Mouse (Mus musculus) embryonic facial prominence, embryonic 10.5 days (tissue): ENCODE results near the gene Dnah9. TPM values are rescaled to one million over a fixed set of nuclear protein-coding genes. Genes with fewer than 3 reads are reported as not detected.
A peak's percentile ranks its signal among the peaks of the same experiment; 100 is the strongest.

Experiments used
- DNase-seq: peaks from one replicate; pipeline ENCODE4 v3.0.0-alpha.2; 2017; ENCODE audit warnings: low spot score
- H3K27ac ChIP-seq: fragments of 300-500 bp; sonication (generic); replicated peaks from 2 replicates; pipeline ENCODE4 v1.5.1; 2016; ENCODE audit warnings: mild to moderate bottlenecking
- H3K27me3 ChIP-seq: fragments of 300-500 bp; sonication (generic); replicated peaks from 2 replicates; pipeline ENCODE4 v1.6.1; 2016; ENCODE audit warnings: low read depth, mild to moderate bottlenecking; ENCODE audit not compliant: poor library complexity, severe bottlenecking
- H3K36me3 ChIP-seq: fragments of 300-500 bp; sonication (generic); replicated peaks from 2 replicates; pipeline ENCODE4 v1.6.1; 2016; ENCODE audit warnings: mild to moderate bottlenecking, moderate library complexity
- H3K4me1 ChIP-seq: fragments of 300-500 bp; sonication (generic); 2 replicates; pipeline ENCODE4 v1.6.1; 2016
- H3K4me3 ChIP-seq: fragments of 300-500 bp; sonication (generic); 2 replicates; pipeline ENCODE4 v1.5.1; 2016; ENCODE audit warnings: mild to moderate bottlenecking, moderate library complexity
- H3K9me3 ChIP-seq: fragments of 300-500 bp; sonication (generic); 2 replicates; pipeline ENCODE4 v1.6.1; 2016; ENCODE audit warnings: mild to moderate bottlenecking
- WGBS: fragments of 180-500 bp; shearing (Covaris S2); methylation state at CpG from one replicate; pipeline ENCODE4 v1.1.7; 2016; 5-methylcytosine and 5-hydroxymethylcytosine counted together
- polyA plus RNA-seq: library from polyadenylated mRNA; unstranded; fragments of >200 nt; fragmentation: Nextera tagmentation; extraction: Ambion mirVana; gene quantifications from 2 replicates; pipeline ENCODE4 v1.2.1, GENCODE M21; 2016

Gene Dnah9
- polyA plus RNA-seq, 1 experiment from 2014 or later, result 0.26 TPM

DNA sequence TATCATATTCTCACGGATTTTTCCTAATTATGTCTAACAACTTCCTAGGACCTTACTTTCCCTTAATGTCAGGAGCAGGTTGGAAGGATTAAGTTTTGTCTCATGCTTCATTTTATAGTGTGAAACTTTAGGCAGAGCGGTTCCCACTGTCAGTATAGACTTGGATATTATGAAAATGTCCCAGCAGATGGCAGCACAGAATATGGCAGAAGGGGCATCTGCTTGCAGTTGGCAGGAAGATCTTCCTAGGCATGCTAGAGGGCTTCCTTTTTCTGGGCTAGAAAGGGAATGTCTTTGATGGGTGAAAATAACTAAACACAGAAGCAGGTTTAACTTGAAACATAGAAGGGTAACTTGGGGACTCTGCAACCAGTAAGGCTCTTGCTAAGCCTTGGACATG is 262.9 kb downstream of the Dnah9 start:
- 69% methylated on average over 2 of the region's 2 CpGs for WGBS
- Histone ChIP-seq H3K4me3 (no peak overlapping the region), H3K4me1 (no peaks in the 10 kb centered on the region), H3K27ac (no peak overlapping the region), H3K27me3 (no peaks in the 10 kb centered on the region), H3K9me3 (no peaks in the 10 kb centered on the region), H3K36me3 (no peaks in the 10 kb centered on the region)
- no peak for DNase-seq

DNA sequence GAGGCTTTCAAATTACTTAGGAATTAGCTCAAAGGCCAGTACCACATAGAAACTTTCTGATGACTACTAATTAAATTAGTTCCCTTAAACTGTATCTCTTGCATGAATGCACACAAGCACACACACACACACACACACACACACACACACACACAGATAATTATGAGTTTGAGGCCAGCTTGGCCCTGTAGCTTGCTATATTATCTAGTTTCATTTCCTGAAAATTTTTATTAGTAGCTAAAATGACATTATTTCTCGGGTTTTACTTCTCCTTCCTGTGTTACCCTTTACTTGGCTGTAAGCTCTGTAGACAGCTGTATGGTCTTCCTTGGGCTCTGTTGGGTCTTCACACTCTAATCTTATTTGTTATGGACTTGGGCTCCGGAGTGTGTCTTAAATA is 264.4 kb downstream of the Dnah9 start:
- no peak for DNase-seq
- Histone ChIP-seq H3K27ac (no peak overlapping the region), H3K9me3 (no peaks in the 10 kb centered on the region), H3K27me3 (no peaks in the 10 kb centered on the region), H3K4me1 (no peaks in the 10 kb centered on the region), H3K4me3 (no peak overlapping the region), H3K36me3 (no peaks in the 10 kb centered on the region)
- WGBS, result 85% methylated on average over 2 of the region's 2 CpGs

DNA sequence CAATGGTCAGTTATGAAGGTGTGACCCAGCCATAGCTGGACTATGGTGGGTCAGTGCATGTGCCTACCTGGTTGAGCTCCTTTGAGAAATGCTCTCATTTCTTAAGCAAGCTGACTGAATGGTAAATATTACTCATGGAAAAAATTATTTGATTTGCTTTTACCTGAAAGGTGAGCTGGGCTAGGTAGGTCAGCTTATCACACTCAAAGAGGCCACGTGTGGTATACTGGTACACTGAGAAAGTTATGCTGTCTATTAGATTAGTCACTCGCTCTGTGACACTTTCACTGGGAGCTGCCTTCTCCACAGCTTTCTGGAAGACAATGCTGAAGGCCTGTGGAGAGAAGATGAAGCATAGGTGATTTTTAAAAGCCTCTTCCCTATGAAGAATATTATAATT is 286.9 kb downstream of the Dnah9 start:
- Histone ChIP-seq H3K27me3 (no peaks in the 10 kb centered on the region), H3K36me3 (no peaks in the 10 kb centered on the region), H3K4me3 (no peak overlapping the region), H3K4me1 (peaks cover 5% of the 10 kb centered on the region; the same call in 1 of the 2 replicates), H3K9me3 (no peaks in the 10 kb centered on the region), H3K27ac (no peak overlapping the region)
- DNase-seq, result no peak
- 92% methylated on average over 2 of the region's 2 CpGs for WGBS

DNA sequence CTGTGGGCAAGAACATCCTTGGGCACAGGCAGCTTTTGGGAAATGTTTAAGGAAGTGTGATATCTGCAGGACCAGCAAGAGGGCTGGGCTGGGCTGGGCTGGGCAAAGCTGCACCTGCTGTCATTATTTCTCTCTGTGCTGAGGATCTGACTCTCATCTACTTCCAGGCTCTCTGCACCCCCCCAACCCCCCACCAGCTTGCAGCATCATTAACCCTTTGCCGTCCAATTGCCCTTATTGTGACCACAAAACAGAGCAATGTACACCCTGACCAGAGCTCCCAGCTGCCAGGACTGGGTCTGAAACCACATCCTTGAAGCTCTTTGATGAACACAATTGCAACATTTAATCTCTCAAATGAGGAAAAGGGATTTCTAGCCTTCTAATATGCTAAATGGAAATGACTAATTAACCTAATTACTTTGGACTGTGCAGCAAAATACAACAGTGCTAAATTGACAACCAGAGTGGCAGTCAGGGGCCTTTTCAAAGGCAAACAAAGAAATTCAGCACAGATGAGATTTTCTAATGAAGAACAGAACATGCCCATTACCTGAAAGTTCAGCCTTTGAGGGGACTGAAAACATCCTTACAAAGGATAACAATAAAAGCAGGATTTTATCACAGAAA is 291.1 kb downstream of the Dnah9 start:
- no peak overlapping the region for H3K4me3 ChIP-seq
- 63% methylated on average over 1 of the region's 1 CpGs for WGBS
- H3K27me3 ChIP-seq, result no peaks in the 10 kb centered on the region
- H3K36me3 ChIP-seq, result no peaks in the 10 kb centered on the region
- DNase-seq, result no peak
- H3K9me3 ChIP-seq, result no peaks in the 10 kb centered on the region
- peaks cover 5% of the 10 kb centered on the region; the same call in 1 of the 2 replicates for H3K4me1 ChIP-seq
- H3K27ac ChIP-seq, result no peak overlapping the region

DNA sequence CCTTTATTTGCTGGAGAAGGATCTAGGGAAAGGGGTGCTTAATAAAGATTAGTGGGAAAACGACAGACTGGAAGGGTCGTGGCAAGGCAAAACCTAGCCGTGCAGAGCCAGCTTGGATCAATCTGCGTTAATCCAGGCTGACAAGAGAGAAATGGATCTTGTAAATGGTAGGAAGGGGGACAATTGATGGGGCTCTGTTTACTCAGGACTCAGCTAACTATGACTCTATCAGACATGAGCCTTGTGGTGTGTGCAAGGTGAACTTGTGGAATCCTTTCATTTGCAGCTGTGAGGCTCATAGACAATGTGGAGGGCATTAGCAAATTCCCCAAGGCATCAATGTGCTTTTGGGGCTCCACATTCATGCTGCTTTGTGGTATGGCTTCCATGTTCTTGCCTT is 306.9 kb downstream of the Dnah9 start:
- Histone ChIP-seq H3K4me3 (no peak overlapping the region), H3K9me3 (no peaks in the 10 kb centered on the region), H3K36me3 (no peaks in the 10 kb centered on the region), H3K4me1 (no peaks in the 10 kb centered on the region), H3K27me3 (no peaks in the 10 kb centered on the region), H3K27ac (no peak overlapping the region)
- no peak for DNase-seq
- 52% methylated on average over 4 of the region's 4 CpGs for WGBS

DNA sequence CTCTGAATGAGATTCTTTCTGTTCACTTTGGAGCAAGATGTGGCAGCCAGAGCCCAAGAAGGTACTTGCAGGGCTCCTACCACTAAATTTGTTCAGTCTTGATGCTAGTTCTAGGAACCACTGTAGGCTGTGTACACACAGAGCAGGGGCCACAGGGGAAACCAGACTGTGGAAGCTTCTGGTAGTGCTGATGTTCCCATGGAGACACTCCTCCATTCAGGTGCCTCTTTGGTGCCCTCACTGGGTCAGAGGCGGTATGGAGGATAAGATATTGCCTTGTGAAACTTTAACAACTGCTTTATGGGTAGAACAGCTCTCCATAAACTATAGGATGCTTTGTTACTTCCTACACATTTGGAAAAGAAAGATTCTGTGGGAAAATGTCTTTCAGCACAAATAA is 316.3 kb downstream of the Dnah9 start:
- Histone ChIP-seq H3K4me1 (no peaks in the 10 kb centered on the region), H3K27me3 (no peaks in the 10 kb centered on the region), H3K27ac (no peak overlapping the region), H3K36me3 (no peaks in the 10 kb centered on the region), H3K4me3 (no peak overlapping the region), H3K9me3 (no peaks in the 10 kb centered on the region)
- 32% methylated on average over 1 of the region's 1 CpGs for WGBS
- DNase-seq, result no peak

DNA sequence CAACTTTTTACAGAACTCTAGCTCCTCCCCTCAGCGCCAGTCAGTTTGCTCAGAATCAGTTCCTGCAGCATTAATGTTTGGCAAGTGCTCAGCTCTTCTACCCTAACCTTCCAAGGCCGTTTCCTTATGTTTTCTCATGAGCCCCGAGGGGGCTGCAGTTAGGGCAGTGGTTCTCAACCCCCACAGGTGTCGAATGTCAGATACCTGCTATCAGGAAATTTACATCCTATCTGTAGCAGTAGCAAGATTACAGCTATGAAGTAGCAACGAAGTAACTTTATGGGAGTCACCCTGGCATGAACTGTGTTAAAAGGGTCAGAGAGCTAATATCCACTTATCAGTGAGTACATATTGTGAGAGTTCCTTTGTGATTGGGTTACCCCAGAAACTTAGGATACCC is 321.9 kb downstream of the Dnah9 start:
- H3K27me3 ChIP-seq, result no peaks in the 10 kb centered on the region
- H3K27ac ChIP-seq, result no peak overlapping the region
- 73% methylated on average over 5 of the region's 5 CpGs for WGBS
- H3K4me1 ChIP-seq, result no peaks in the 10 kb centered on the region
- H3K9me3 ChIP-seq, result no peaks in the 10 kb centered on the region
- H3K36me3 ChIP-seq, result no peaks in the 10 kb centered on the region
- no peak overlapping the region for H3K4me3 ChIP-seq
- DNase-seq, result no peak

DNA sequence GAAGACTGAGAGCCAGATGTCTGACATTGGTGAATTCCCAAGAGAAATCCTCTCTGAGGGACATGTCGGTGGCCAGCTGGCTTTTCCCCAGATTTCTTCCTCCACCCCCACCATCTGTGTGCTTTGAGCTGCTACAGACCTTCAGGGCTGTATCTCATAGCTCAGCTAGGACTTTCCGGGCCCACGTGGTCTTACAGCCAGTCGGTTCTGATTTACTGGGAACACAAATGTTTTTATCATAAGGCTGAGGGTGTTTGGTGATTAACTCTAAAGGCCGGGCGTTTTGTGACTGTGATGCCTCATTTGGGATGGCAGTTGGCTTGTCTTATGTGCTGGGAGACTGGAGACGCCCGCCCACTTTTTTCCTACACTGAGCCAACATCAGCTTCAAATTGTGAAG is 329.4 kb downstream of the Dnah9 start:
- no peaks in the 10 kb centered on the region for H3K4me1 ChIP-seq
- no peak overlapping the region for H3K27ac ChIP-seq
- H3K27me3 ChIP-seq, result no peaks in the 10 kb centered on the region
- no peak for DNase-seq
- no peaks in the 10 kb centered on the region for H3K36me3 ChIP-seq
- H3K9me3 ChIP-seq, result no peaks in the 10 kb centered on the region
- 80% methylated on average over 8 of the region's 8 CpGs for WGBS
- no peak overlapping the region for H3K4me3 ChIP-seq

DNA sequence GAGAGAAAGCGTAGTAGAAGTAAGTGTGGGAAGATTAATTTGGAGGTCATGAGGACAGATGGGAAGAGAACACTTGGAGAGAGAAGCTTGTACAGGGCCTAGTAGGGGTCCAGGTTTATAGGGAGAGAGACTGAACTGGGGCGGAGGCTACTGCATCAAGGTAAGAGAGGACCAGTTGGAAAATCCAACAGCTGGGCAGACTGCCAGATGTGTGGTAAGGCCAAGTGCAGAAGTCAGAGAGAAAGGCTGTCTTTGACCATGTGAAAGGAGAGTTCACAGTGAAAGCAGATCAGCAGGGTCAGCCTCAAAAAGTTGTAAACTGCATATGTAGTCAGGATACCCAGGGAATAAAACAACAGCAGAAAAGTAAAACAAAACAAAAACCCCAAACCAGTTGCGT is 343.8 kb downstream of the Dnah9 start:
- DNase-seq, result no peak
- no peaks in the 10 kb centered on the region for H3K4me1 ChIP-seq
- no peak overlapping the region for H3K4me3 ChIP-seq
- H3K9me3 ChIP-seq, result no peaks in the 10 kb centered on the region
- no peaks in the 10 kb centered on the region for H3K27me3 ChIP-seq
- no peak overlapping the region for H3K27ac ChIP-seq
- H3K36me3 ChIP-seq, result peaks cover 61% of the 10 kb centered on the region
- 89% methylated on average over 3 of the region's 3 CpGs for WGBS

DNA sequence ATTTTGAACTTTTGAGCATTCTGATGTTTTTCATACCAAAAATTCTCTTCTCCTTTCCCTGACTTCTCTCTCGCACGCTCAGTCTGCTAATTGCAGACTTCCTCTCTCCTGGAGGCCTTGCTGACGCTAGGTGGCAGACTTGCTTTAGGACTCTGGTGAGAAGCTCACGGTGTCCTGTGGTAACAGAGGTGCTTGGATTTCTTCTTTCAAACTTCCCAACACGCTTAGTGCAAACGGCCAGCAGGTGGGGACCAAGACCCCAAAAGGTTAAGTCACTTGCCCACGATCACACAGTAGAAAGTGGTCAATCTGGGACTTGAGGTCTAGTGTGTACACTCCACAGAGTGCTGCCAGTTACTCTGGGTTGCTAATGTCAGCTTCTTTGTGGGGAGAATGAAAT is 347.5 kb downstream of the Dnah9 start:
- Histone ChIP-seq H3K9me3 (no peaks in the 10 kb centered on the region), H3K4me3 (no peak overlapping the region), H3K27me3 (no peaks in the 10 kb centered on the region), H3K27ac (no peak overlapping the region), H3K4me1 (peaks cover 8% of the 10 kb centered on the region), H3K36me3 (peaks cover 49% of the 10 kb centered on the region)
- 9% methylated on average over 7 of the region's 7 CpGs for WGBS
- DNase-seq, result peak; percentile 75

DNA sequence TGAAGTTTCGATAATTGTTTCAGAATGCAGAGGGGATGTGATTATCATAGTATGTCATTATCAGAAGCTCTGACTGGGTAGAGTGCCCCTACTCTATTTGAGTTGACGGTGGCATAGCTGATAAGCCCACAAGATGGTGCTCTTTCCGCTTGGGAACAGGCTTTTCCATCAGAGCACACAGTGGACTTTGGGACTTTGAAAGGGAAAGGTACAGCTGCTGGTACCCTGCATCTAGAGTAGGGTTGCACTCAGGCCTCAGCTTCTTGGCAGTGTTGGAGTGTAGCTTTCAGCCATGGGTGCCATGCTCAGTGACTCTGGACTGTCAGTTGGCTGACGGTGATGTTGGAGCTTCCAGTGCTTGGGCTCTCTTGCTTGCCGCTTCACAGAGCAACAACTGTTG is 348.1 kb downstream of the Dnah9 start:
- H3K4me1 ChIP-seq, result peaks cover 11% of the 10 kb centered on the region
- 71% methylated on average over 5 of the region's 5 CpGs for WGBS
- H3K27ac ChIP-seq, result no peak overlapping the region
- H3K9me3 ChIP-seq, result no peaks in the 10 kb centered on the region
- H3K27me3 ChIP-seq, result no peaks in the 10 kb centered on the region
- H3K36me3 ChIP-seq, result peaks cover 54% of the 10 kb centered on the region
- DNase-seq, result no peak
- no peak overlapping the region for H3K4me3 ChIP-seq

DNA sequence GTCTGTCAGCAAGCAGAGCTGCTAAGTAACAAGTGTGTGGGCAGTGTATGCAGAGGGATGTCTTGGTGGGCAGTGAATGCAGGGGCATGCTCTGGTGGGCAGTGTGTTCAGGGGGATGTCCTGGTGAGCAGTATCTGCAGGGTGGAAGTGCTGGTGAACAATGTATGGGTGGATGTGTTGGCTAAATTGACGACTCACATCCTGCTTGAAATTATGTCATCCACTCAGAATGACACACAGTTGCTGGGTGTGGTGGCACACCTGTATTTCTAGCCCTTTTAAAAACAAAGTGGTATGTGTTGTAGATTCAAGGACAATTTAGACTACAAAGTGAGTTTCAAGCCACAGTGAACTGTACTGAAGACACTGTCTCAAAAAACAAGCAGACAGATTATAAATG is 350.2 kb downstream of the Dnah9 start:
- 84% methylated on average over 1 of the region's 1 CpGs for WGBS
- Histone ChIP-seq H3K4me1 (peaks cover 11% of the 10 kb centered on the region), H3K36me3 (peaks cover 48% of the 10 kb centered on the region), H3K9me3 (no peaks in the 10 kb centered on the region), H3K27me3 (0 out of 2 replicates have a peak, but pooled peaks cover 4% of the 10 kb centered on the region), H3K27ac (no peak overlapping the region), H3K4me3 (no peak overlapping the region)
- no peak for DNase-seq

DNA sequence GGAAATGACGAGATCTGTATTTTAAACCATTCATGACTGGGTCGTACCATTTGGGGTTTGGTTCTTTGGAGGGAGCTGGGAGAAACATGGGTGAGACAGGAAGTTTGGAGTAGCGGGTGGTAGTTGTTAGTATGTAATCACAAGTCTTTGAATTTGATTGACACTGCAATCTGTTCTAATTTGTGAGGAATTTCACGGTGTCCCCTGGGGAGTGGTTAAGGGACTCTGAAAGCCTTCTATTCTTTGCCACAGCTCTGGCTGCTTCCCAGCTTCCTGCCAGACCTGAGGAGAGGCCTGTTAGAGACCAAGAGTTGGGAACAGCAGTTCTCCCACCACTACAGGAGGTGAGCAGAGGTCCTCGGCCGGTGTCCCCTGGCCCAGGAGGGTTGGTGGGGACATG is 352.1 kb downstream of the Dnah9 start:
- H3K4me3 ChIP-seq, result no peak overlapping the region
- no peaks in the 10 kb centered on the region for H3K9me3 ChIP-seq
- H3K27ac ChIP-seq, result no peak overlapping the region
- H3K4me1 ChIP-seq, result peaks cover 24% of the 10 kb centered on the region
- H3K36me3 ChIP-seq, result peaks cover 32% of the 10 kb centered on the region
- 0 out of 2 replicates have a peak, but pooled peaks cover 4% of the 10 kb centered on the region for H3K27me3 ChIP-seq
- WGBS, result 37% methylated on average over 6 of the region's 6 CpGs
- DNase-seq, result peak; percentile 21
